Mouse (Mus musculus) G1E (cell line): ENCODE data around the gene Actc1.

Experiments used
- CTCF ChIP-seq: IDR thresholded peaks from 2 replicates; pipeline ENCODE4 v1.5.1; 2012; ENCODE audit warnings: low read depth, low read length, inconsistent platforms, mixed read lengths
- GATA1 ChIP-seq: IDR thresholded peaks from 2 replicates; pipeline ENCODE4 v1.6.1; 2012; ENCODE audit warnings: borderline replicate concordance, low read length, inconsistent platforms, mixed read lengths
- TAL1 ChIP-seq: conservative IDR thresholded peaks from 2 replicates; pipeline ENCODE4 v1.6.1; 2012; ENCODE audit warnings: low read depth, low read length, inconsistent platforms, mixed read lengths

DNA sequence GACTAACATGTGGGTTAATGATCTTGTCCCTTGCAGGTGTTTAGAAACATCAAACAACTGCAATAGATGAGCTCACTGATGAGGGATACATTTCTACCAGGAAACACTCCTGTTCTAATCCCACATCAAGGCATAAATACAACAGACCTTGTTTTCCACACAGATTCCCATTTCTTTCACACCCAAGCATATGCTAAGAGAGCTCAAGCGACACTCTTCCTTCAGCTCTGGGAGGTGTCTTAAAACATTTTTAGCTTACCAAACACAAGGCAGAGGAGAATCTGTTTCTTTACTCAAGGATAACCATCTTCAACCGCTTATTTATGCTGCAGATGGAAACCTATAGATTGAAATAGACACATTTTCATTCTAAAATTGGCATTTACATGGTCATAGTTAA is 45.0 kb downstream of the Actc1 start:
- TF ChIP-seq CTCF (no peak), TAL1 (no peak), GATA1 (no peak)
